Mouse (Mus musculus) adrenal gland, adult 18-20 months (tissue): ENCODE data around the gene Yap1. TPM values are rescaled to one million over a fixed set of nuclear protein-coding genes. Genes with fewer than 3 reads are reported as not detected.
A peak's percentile ranks its signal among the peaks of the same experiment; 100 is the strongest.

ENCODE experiments used
- DNase-seq, 2 experiments: peaks; one replicate each; pipeline ENCODE4 v3.0.0; 2021 to 2022; ENCODE audit warnings: low spot score in 2 of 2
- long read RNA-seq, 2 experiments: library from polyadenylated mRNA; stranded (forward); transcript quantifications; one replicate each; pipeline ENCODE4 v2.0.0; 2021
- total RNA-seq, 2 experiments: library from RNA; stranded (reverse); gene quantifications; 1 replicate in 1 of 2; 2 replicates in 1 of 2; pipeline ENCODE4 v1.2.3; 2021

Gene Yap1
- 10 to 100 TPM; 72.0 to 83.7 TPM for total RNA-seq
- long read RNA-seq, experiment 1, full-length matches to known transcripts, result 16 of 42 reads
- long read RNA-seq, experiment 1, partial matches to known transcripts, result 1 of 42 reads
- long read RNA-seq, experiment 1, other reads (novel, unspliced or antisense), result 25 of 42 reads
- long read RNA-seq, experiment 2, full-length matches to known transcripts, result 16 of 39 reads
- long read RNA-seq, experiment 2, partial matches to known transcripts, result 5 of 39 reads
- long read RNA-seq, experiment 2, other reads (novel, unspliced or antisense), result 18 of 39 reads

- DNase-seq, result peak; percentile 85 to 86
Observed at GRCm38 (mm10) chr9:8004370-8004991, at the start of gene Yap1. TSS of gene Yap1 (minus strand) at chr9:8004596.

GRCm38 (mm10) chr9:8043044-8043387, 38.6 kb upstream of the Yap1 start:
- no peak for DNase-seq

GRCm38 (mm10) chr9:8042338-8043043, 38.1 kb upstream of the Yap1 start, which contains the start of gene Cfap300:
TSS of gene Cfap300 (minus strand) at chr9:8042823.
- DNase-seq, result peak; percentile 95 to 97

GRCm38 (mm10) chr9:8035546-8035945, 31.1 kb upstream of the Yap1 start:
- no peak for DNase-seq

GRCm38 (mm10) chr9:8035091-8035490, 30.7 kb upstream of the Yap1 start:
- DNase-seq, result no peak

- DNase-seq, result no peak
Observed at GRCm38 (mm10) chr9:8034143-8034542, 29.7 kb upstream of the Yap1 start.

- DNase-seq, result no peak
Observed at GRCm38 (mm10) chr9:8032847-8033246, 28.5 kb upstream of the Yap1 start.

GRCm38 (mm10) chr9:8018609-8019008, 14.2 kb upstream of the Yap1 start:
- DNase-seq, result no peak

- DNase-seq, result peak in 1 of 2 experiments; percentile 27
Observed at GRCm38 (mm10) chr9:8017253-8017913, 13.0 kb upstream of the Yap1 start.

- peak; percentile 59 to 73 for DNase-seq
Observed at GRCm38 (mm10) chr9:8003301-8004271, 810 bp downstream of the Yap1 start.

- no peak for DNase-seq
Observed at GRCm38 (mm10) chr9:8002806-8003205, 1.6 kb downstream of the Yap1 start.

GRCm38 (mm10) chr9:8001352-8001751, 3.0 kb downstream of the Yap1 start:
- DNase-seq, result no peak

GRCm38 (mm10) chr9:7994275-7994674, 10.1 kb downstream of the Yap1 start:
- no peak for DNase-seq

- no peak for DNase-seq
Observed at GRCm38 (mm10) chr9:7992651-7993050, 11.7 kb downstream of the Yap1 start.

- no peak for DNase-seq
Observed at GRCm38 (mm10) chr9:7990897-7991296, 13.5 kb downstream of the Yap1 start.

- DNase-seq, result no peak
Observed at GRCm38 (mm10) chr9:7987119-7987518, 17.3 kb downstream of the Yap1 start.

GRCm38 (mm10) chr9:7984287-7984686, 20.1 kb downstream of the Yap1 start:
- DNase-seq, result no peak

- DNase-seq, result no peak
Observed at GRCm38 (mm10) chr9:7983665-7984064, 20.7 kb downstream of the Yap1 start.

- DNase-seq, result no peak
Observed at GRCm38 (mm10) chr9:7980162-7980561, 24.2 kb downstream of the Yap1 start.

- DNase-seq, result no peak
Observed at GRCm38 (mm10) chr9:7979153-7979916, 25.1 kb downstream of the Yap1 start.
